Mouse (Mus musculus): ENCODE data around the gene Vps45.

Vps45 gene

DNA sequence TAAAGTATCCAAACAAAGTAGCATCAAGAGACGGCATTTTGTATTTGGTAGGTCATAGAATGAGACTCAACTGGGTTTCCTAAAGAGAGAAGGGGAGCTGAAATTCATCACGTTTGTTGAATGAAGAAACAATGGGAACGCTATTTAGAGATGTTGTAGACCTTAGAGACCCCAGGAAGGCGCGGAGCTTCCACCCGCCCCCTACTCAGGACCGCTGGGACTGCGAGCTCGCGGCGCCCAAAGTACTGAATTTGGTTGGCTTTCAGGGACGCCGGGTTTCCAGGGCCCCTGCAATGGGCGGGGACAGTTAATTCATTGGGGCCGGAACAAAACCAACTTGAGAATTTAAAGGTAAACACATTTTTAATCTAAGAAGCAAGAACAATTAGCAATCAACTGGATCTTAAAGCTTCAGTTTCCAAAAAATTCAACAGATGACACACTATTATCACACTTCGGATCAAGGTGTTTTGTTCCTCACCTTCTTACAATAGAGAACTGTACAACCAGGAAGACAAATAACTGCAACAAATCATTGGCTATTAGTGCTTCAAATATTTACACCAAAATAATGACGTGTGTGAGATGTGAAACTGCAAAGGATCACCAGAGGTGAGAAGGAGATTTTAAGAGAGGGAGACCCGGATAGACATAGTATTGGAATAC lies at the start of gene Vps45:
Gene Vps45 (minus strand): TSS at position 236 of the 666 bp plus-strand sequence.
- peak; percentile 78 to 80 for DNase-seq

DNA sequence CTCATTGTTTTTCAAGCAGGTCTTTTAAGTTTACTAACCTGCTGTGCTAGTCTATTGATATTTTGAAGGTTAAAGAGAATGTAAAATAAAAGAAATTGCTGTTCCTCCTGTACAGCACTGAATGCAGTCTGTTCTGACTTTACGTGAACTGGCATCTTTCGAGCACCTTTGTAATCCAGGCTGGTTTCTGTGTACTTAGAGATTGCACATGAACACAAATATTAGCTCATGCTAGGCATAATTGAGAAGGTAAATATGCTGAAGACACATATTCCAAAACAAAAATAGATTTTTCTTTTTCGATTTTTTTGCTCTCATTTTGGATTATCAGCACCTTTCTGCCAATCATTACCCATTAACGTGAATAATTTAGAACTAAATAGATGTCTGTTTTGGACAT lies 47.9 kb upstream of the Vps45 start:
- no peak for DNase-seq

DNA sequence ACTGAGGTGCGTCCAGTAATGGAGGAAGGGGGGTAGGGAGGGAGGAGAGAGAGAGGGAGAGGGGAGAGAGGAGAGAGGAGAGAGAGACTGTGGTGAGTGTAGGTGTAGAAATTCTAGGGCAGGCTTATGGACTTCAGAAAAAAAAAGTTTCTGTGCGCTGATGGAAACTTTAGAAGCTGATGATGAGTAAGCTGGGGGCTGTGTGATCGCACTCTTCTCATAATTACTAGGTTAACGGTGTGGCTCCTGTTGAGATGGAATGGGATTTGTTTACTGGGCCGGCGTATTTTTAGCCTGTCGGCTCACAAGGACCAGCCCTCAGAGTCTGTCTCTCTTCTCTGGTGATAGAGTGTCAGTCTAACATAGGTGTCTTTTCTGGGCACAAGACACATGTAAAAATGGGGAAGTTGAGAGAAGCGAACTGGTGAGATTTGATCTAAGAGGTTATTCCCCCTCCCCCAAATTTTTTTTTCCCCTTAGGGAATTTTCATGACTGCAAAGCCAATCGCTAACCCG lies 47.0 kb upstream of the Vps45 start:
- peak in 1 of 2 experiments; percentile 15 for DNase-seq

DNA sequence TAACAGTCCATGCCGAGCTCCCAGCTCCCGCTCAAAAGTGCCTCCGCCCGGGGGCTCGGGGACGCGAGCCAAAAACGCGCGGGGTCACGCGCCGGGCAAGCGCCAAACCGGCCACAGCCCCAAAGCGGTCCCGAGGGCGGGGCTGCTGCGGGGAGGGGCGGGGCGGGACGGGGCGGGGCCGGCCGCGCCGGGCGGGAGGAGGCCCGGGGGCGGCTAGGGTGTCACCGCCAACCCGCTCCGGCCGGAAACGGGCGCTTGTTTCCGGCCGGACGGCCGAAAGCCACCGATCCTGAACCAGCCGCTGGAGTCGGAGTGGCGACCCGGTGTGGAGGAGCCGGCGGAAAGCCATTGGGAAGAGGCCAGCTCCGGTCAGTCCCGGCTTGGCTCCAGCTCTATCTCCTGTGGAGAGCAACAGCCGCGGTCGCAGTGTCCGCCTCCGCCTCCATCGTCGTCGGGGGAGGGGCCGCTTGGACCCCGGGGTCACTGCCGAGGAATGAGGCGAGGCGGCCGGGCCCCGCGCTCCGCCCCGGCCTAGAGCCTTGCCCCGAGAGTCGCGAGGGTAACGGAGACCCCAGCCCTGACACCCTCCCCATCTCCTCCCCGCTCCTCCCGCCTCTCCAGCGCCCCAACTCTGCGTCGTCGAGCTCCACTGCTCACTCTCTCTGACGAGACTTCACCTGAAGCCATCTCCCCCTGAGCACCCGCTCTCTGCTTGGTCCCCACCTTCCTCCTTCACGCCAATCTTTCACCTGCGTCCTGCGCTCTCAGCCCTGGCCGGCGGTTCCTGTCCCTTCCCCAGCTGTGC lies 46.2 kb upstream of the Vps45 start, which contains the start of gene Otud7b:
Gene Otud7b (plus strand): TSS at position 267 of the 805 bp plus-strand sequence.
- DNase-seq: peak; percentile 81 to 82

DNA sequence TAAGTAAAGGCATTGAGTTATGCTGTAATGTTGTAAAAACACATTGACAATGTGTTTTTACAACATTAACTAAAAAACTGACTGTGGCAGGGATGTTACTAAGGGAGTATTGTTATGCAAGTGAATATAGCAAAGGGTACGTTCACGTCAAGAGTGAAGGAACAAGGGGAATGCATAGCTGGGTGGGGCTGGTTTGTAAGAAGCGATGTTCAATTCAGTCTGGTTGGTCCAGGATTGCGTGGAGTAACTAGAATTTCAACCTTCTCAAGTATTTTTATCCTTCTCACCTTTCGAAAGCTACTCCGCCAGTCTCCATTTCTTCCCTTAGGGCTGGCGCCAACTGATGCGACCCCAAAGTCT lies 45.6 kb upstream of the Vps45 start:
- no peak for DNase-seq

DNA sequence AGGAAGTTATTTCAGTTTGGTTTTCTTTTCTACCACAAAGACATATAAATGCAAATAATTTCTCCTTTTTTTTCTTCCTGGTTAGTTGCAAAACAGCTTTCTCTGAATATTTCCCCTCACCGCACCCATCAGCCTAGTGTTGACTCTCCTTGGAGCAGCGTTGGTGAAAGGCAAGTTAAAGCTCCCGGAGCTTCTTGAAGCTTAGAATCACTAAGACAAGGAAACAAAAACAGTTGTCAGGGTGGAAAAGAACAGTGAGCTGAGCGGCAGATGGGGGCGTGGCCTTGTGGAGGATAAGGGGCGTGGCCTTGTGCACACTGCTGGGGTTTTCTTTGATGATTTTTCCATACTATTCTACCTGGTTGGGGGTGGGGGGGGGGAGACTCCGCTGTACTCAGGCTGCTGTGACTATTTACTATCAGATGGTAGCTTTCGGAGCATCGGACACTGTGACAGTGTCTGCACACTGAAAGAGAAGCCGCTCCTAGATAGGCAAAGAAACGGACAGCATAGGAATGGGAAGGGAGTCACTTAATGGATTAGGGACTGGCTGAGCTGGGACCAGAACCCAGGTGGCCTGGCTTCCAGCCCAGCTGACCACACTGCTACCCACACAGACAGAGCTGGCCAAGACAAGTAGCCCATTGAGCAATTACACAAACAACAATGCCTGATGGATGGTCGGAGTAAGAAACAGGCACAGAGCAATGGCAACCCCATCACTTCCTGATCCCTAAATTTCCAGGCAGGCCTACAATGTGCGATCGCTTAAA lies 44.0 kb upstream of the Vps45 start:
- DNase-seq: peak; percentile 18 to 28

DNA sequence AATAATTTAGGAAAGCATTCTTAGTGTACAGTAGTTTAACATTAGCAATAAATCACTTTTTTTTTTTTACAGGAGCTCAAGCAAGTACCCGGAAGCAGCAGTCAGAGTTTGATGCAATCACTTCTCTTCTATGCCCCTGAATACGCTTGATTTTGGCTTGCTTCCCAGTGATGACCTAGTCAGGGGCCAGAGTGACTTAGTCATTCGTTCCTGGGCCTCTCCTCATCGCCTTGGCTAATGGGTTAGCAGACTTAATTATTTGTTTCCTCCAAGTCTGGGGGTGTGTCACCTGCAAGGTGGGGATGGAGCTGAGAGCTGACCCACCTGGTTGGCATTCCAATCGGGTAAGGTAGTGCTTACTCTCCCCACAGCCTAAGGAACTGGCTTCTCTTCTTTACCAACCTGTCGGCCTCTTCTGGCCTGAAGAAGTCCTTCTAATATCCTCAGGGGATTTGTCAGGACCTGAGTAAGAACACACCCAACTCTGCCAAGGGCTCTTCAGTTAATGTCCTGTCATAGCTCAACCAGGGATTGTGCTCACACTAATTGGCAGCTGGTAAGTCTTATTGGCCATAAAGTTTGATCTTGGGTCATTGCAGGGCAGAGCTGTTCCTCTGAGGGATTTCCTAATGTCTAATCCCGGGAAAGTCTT lies 40.5 kb upstream of the Vps45 start:
- no peak for DNase-seq

DNA sequence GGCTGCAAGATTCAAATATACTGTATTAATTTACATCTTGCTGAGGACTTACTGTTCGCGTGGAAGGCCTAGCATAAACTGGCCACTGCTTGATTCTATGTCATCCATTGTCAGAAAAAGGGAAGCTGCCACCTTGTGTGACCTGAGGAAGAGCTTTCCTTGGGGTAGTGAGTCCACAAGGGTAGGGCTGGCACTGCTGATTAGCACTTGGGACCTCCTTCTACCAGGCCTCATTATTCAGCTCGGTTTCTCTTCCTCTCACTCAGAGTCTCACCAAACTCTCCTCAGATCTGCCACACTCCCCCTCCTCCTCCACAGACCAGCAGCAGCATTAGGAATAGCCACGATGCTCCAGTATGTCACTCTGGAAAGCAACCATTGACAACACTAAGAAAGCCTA lies 39.9 kb upstream of the Vps45 start:
- DNase-seq: no peak

DNA sequence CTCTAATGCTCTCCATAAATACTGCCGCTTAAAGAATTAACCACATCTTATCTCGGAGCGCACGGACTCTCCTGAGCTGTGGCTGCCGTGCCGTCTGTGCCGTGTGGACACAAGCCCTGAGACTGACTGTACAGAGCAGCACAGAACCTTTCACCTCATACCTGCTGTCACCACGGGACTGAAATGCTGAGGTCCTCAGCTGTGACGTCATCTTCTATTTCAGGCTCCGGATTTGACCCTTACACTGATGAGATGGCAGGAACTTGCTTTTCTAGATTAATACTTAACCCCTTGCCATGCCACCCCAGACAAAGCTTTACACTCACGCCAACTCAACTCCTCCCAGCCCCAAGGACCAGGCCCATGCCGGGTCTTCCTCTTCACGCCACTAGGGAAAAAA lies 35.9 kb upstream of the Vps45 start:
- DNase-seq: no peak

DNA sequence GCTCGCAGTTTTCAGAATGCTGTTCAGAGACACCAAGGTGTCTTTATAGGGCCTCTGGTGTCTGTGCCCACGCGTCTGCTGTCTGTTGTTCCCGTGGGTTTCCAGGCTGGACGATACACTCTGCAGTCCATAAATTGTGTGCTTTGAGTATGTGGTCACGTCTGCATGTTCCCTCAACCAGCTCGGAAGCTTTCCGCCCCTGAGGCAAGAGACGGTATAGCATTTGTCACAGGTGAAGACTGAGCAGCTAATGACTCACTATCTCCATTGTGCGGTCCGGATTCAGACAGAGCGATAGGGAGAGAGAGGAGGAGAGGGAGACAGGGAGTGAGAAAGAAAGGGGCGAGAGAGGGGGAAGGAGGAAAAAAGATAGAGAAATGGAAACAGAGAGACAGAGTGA lies 35.2 kb upstream of the Vps45 start:
- no peak for DNase-seq

DNA sequence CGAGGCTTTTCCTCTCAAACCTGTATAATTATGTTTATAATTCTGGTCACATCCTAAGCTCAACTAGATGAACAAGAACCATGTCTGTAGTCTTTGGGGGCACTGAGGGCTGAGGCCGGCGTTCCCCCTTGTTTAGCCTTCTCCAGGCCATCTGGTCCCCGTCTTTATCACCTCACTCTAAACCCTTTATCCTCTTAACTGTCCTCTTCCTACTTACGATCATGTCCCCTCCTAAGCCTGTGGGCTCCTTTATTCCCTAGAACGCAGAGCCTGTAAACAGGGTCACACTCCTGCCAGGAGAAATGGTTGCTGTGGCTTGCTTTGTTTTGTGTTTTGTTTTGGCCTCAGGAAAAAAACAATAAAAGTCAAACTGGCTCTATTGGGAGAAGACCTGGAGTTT lies 33.7 kb upstream of the Vps45 start:
- no peak for DNase-seq

DNA sequence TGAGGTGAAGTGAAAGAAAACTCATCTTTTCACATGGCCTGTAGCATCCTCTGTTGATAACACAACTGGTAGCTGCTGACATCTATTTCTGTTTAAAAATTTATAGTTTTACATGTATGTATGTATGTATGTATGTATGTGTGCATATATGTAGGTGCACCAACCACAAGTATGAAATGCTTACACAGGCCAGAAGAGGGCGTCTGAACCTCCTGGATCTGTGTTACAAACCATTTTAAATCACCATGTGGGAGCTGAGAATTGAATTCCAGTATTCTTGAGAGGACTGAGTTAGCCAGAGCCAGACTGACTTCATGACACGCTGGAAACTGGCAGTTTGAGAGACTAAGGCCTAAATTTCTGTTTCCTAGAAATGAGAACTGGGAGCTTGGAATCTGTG lies 32.9 kb upstream of the Vps45 start:
- DNase-seq: no peak

DNA sequence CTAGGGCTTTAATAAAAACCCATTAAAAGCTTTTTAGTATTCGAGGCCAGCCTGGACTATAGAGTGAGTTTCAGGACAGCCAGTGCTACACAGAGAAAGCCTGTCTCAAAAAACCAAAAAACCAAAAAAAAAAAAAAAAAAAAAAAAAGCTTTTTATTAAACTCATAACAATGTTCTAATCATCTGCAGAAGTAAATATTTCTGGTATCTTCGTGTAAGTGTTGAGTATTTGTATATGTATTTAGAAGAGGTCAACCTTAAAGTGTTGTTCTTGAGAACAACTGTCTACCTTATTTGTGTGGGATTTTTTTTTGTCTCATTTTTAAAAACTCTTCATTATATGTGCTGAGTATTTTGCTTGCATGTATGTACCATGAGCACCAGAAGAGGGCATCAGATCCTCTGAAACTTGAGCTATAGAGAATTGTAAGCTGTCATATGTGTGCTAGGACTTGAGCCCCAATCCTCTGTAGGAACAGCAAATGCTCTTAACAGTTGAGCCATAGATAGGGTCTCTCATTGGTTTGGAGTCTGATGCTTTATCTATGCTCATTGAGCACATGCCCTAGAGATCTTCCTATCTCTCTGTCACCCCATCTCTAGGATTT lies 31.7 kb upstream of the Vps45 start:
- no peak for DNase-seq

DNA sequence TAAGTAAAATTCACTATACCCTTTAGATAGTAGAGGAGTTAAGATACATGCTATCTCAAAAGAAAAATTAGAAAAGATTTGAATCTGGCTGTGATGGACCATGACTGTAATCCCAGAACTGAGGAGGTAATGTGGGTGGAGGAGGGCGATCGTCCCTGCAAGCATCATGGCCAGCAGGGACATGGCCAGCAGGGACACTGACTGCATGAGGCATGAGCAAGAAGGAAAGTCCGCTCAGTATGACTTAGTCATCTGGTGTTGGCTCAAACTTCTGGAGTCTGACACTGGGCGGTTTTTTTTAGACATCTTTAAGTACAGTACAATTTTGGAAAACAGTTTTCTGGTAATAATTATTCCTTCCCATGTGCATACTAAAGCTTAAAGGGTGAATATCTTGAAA lies 29.5 kb upstream of the Vps45 start:
- no peak for DNase-seq

DNA sequence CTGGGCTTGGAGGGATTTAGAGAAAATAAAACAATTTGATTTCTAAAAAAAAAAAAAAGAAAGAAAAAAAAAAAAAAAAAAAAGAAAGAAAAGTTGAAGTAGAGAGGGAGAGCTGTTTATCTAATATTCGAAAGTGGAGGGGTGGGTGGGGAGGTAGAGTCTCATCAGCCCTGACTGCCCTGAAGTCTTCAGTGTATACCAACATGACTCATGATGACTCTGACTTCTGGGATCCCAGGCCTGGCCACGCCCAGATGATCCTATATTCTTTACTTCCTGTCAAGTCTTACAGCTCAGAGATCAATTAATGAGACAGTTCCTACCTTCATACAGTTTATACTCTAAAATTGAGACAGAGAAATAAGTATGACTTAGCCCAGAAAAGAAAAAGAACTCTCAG lies 29.0 kb upstream of the Vps45 start:
- no peak for DNase-seq

DNA sequence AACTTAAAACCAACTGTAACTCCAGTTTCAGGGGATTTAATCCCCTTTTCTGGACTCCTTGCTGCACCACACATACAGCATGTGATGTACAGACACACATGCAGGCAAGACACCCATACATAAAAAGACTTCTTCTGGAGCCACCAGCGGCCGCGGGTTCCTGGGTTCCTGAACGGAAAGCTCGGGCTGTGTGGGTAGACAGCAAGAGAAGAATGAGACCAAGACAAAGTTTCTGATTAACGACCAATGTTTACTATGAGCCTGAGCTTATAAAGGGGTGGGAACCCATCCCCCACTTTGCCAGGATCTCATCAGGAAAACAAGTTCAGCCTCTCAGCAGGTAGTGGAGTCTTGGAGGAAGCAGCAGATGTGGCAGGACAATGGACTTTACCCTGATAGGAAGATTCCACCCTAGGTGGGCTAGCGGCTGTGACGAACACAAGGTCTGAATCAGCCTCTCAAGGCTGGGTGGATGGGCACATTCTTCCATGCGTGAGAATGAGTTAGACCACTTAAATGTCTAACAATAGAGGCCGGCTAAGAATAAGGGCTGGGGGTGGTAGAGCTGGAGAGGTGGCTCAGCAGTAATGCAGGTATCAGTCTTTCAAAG lies 26.0 kb upstream of the Vps45 start:
- no peak for DNase-seq

DNA sequence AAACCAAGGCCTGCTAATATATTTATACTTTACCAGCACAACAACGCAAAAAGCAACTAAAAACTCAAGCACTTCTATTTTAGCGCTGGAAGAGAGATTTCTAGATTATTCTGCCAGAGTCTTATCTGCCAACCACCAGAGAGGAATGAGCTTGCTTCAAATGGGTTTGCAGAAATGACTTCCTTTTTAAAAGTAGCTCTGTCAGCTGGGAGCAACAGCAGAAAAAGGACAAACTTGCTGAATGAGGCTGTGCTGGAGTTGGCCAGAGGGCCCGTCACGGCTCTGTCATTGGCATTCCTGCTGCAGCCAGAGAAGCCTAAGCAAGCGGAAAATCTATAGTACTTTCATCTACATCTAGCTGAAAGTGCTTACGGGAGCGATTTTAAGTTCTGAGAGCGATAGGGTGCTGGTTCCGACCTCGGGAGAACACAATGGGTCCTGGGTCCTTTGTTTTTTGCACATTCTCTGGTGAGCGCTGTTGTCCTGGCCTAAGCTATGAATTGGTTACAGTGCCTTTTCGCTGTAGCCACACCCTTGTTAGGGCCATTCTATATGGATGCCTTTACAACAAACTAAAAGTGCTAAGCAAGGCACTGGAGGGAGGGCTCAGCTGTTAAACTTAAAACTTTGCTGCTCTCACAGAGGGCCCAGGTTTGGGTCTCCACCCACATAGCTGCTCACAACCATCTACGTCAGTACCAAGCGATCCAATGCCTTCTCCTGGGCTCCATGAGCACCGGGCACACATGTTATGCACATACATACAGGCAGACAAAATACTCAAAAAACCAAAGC lies 24.6 kb upstream of the Vps45 start:
- DNase-seq: no peak

DNA sequence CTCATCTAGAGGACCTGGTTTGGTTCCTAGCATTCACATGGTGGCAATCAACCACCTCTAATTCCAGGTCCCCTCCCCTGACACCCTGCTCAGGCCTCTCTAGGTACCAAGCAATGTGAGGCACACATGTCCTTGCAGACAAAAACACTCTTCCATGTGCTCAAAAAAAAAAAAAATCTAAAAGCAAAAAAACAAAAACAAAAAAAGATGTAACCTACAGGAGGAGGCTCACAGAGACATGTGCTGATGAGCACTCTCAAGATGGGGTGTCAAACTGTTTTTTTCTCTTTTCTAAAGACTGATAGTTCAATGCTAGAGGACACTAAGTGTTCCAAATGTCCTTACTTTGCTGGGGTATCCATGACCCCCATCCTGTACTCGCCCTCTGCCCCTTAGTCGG lies 23.8 kb upstream of the Vps45 start:
- no peak for DNase-seq

DNA sequence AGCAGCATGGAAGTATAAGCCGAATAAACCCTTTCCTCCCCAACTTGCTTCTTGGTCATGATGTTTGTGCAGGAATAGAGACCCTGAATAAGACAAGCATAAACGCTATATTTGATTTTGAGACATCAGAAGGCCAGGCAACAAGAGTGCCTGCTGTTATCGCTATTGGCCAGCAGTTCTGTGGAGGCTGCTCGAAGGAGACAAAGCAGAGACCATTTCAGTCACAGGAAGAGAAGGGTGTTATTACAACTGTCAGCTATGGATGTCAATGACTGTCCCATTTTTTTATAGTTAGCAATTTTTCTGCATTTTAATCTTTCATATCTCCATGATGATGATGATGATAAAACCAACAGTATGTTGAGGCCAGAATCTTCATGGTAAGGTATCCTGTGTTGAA lies 23.4 kb upstream of the Vps45 start:
- no peak for DNase-seq

DNA sequence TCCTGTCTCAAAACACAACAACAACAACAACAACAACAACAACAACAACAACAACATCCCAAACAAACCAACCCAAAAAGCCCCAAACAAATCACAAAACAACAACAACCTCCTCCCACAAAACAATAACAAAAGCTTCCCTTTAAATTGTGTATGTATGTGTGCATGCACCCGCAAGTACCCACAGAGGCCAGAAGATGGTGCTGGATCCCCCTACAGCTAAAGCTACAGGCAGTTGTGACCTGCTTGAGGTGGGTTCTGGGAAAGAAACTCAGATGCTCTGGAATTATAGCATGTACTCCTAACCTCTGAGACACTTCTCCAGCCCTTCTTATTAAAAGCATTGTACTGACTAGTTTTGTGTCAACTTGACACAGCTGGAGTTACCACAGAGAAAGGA lies 22.7 kb upstream of the Vps45 start:
- no peak for DNase-seq

DNA sequence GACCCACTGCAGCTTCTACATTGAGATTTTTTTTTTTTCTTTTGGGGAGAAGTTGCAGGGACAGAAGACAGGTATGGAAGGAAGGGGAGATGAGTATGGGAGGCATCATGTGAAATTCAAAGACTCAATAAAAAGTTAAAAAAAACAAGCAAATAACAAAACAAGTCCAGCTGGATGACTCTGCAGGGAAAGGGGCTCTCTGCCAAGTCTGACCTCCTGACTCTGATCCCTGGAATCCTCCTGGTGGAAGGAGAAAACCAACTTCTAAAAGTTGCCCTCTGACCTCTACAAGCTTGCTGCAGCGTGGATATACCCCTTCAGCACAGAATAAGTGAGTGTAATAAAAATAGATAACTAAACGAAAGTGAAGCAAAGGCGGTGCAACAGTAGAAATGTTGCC lies 20.4 kb upstream of the Vps45 start:
- DNase-seq: no peak

Data from cerebellum, postnatal 36 days (tissue).